Mouse (Mus musculus) spleen, postnatal 14 days (tissue): ENCODE data around the gene Nxph4.

Experiments
- DNase-seq, 2 experiments: peaks; one replicate each; pipeline ENCODE4 v3.0.0; 2021 to 2022; ENCODE audit warnings: low spot score in 2 of 2

Nxph4 gene

DNA sequence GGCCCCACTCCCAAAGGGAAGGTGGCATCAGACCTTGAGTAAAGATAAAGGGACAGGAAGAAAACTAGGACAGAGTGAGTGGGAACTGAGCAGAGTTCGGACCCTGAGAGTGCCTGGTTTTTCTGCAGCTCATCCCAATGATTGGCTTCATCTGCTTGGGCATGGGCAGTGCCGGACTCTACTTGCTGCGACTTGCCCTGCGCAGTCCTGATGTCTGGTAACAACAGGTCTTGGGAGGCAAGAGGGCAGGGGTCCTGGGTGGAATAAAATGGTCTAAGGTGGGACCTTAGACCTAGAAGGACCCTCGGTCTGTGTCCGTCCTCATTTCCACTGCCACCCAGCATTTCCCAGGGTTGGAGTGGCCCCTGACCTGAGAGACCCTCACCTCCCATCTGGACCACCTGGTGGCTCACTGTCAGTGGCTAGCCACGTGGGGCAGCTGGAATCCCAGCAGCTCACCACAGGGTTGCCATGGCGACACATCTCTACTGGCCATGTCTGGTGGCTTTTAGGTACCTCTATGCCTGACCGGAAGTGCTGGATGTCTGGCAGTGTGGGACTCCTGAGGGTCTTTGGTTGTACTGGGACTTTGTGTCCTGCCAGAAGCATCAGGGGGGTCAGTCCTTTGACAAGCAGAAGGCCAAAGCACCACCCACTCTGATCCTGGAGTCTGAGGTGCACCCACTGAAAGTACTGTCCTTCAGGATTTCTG, 18.9 kb downstream of the Nxph4 start:
- DNase-seq = no peak

DNA sequence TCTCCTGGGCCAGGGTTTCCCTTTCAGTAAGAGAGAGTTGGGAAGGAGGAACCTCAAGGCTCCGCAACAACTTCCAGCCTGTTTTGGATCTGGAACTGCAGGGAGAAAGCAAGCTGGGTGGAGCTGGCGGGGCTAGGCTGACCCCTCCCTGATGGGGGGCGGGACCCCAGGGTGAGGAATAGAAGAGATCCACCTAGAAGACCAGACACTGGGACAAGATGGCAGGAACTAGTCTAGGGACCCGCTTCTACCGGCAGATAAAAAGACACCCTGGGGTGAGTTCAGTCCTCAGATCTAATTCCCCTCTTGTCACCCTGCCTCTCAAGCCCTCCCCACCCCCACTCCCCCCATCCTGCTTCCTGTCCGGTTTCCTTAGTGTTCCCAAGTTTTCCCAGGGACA, 19.6 kb downstream of the Nxph4 start, which contains the start of gene Ndufa4l2:
Gene Ndufa4l2 (plus strand): TSS at position 204 of the 400 bp plus-strand sequence.
- DNase-seq = no peak

DNA sequence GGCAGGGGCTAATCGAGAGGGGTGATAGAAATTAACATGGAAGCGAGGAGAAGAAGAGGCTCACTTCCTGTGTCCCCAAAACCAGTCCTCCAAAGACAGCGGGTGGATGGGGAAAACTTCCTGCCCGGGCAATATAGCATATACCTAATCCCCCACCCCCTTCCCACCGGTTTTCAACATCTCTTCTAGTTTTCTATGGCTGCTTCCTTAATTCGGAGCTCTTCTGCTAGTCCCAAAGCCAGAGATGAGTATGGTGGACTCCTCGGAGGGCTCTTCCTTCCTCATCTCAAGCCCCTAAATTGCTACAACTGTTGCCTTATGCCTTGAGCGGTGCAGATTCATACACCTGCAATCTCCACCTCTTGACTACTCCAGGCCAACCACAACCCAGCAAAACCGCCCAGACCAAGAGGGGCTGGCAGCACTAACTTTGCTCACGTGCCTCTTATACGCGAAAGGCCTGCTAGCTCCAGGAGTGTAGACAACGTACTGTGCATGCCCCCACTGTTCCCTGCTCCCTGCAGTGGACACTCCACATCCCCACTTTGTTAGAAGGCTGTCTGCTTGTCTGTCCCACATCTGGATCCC, 20.2 kb downstream of the Nxph4 start:
- DNase-seq = no peak

DNA sequence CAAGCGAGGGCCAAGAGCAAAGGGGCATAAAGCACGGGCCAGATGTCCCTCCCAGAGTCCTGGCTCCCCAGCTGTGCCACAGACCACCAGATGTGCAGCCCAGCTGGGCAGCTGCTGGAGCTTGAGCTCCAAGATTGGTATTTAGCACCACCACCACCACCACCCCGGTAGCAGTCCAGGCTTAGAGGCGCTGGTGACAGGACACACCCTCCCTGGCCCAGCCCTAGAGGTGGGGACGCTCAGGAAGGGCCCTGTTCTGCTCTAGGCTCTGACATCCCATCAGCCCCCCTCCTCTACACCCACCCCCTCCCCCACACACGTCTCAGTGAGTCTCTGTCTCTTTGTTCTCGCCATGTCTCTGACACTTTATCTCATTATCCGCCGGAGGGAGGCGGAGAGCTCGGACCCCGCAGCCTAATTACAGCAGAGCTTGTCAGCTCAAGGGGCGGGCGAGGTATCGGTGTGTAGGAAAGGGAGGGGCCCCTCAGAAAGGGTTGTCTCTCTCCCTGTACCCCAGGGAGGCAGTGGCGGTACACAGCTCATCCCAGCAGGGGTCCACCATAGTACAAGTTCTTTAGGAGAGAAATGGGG, 20.8 kb downstream of the Nxph4 start:
- DNase-seq = no peak

DNA sequence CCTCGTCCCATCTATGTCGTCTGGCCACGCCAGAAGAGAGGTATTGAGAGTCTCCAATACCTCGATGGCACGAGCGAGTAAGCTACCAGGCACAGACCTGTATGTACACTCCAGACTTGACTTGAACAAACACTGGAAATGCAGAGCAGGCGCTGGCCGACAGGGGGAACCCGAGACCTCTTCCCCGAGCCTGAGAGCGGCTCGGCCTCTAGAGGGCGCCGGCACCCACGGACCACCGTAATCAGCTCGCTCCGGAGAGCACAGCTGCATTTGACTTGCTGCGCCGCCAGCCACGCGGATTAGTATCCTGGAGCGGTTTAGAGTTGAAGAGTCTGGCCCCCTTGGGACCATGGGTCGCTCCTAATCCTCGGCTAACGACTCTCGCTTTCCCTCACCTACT, 21.5 kb downstream of the Nxph4 start:
- peak; percentile 86 to 91 for DNase-seq

DNA sequence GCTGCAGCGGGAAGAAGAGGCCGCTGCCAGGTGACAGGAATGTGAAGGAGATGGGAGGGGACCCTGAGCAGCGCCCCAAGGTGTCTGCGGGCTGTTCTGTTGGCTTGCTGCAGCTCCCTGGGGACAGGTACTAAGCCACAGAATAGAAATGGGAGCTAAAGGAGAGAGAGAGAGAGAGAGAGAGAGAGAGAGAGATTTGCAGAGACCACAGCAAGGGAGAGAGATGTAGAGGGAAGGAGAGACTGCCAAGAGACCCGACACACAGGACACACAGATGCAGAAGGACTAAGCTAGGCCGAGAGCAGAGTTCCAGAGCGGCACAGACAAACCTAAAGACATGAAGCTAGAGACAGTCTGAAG, 22.1 kb downstream of the Nxph4 start:
- no peak for DNase-seq

DNA sequence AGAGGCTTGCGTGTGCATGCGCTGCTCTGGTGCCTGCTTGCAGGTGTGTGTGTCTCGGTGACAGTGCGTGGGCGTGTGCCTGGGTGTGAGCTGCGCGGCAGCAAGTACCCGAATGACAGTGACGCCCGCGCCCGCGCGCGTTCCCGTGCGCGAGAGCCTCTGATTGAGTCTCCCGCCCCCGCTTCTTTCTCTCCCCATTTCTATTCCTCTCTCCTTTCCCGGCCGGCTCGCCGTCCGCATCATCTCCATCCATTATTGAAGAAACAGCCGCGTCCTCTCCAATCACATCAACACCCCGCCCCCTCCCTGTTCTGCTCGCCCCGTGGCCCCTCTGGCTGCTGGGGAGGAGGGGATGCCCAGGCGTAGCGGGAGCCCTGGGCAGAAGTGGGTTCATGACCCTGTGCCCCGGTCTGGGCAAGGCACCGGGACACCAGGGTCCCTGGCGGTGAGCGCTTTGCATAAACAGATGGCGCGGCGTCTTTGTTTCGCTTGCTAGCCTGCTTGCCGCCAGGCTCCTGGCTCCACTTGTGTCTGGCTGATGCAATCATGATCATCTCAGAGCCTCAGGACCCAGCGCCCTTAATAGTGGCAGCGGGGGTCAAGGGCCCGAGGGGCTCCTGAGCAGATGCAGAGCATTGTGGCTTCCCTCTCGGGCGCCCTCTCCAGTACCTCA, 22.6 kb downstream of the Nxph4 start:
- DNase-seq = no peak

DNA sequence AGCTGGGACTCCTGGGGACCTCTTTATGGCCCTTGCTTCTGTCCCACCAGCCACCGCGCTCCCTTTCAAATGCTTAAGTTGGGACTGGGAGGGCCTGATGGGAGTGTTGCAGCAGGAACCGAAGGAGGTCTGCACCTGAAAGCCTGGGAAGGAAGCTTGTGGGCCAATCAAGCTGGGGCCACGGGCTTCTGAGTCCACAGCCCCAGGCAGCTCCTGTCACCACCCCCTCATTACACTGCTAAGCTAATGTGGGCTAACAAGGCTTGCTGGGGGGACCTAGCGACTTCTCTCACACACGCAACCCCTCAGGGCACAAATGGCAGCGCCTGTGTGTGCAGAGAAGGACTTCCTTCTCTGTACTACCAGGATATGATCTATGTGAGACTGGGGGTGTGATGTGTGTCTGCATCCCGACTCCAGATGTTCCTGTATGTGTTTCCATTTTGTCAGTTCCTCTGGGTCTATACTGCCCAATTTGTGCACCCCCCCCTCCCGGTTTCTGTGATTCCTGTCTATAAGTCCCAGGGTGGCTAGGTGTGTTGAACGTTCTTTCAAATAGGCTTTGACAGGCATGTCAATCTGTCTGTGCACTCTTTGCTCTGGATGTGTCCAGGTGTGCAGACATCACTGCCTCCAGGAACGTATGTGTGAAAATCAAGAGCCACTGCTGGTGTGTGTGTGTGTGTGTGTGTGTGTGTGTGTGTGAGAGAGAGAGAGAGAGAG, 23.3 kb downstream of the Nxph4 start:
- no peak for DNase-seq

DNA sequence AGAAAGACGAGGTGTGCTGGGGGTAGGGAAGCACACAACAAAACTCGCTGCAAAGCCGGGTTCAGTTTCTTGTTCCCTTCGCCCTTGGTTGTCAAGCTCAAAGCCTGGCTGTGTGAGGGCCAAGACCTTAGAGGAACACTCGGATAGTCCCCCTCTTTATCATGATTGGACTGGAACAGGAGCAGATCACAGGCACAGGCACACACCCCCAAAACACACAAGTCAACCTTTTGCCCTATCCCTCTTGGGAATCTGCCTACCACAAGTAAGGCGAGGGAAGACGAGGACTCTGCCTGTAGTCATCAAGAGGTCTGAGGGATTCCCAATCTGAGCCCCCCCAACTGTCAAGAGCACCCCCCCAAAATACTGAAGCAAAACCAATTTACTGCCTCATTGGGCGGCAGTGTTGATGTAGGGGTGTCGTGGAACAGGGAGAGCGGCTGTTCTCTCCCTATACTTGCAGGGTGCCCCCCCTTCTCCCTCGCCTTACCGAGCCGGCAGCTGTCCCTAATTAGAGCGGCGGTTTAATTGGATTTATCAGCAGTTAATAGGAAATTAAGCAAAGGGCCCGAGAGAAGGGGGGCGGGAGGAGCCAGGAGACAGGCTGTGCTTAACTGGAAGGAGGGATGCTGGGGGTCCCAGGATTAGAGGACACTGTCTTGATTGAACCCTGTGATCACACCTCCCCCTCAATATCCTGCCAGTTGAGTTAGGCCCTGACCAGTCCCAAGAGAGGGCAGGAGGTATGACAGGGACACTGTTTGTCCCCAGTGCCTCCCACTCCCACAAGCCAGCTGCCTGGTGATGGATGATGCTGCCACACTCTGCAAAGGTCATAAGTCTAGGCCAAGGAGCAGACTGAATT, 24.3 kb downstream of the Nxph4 start:
- no peak for DNase-seq

DNA sequence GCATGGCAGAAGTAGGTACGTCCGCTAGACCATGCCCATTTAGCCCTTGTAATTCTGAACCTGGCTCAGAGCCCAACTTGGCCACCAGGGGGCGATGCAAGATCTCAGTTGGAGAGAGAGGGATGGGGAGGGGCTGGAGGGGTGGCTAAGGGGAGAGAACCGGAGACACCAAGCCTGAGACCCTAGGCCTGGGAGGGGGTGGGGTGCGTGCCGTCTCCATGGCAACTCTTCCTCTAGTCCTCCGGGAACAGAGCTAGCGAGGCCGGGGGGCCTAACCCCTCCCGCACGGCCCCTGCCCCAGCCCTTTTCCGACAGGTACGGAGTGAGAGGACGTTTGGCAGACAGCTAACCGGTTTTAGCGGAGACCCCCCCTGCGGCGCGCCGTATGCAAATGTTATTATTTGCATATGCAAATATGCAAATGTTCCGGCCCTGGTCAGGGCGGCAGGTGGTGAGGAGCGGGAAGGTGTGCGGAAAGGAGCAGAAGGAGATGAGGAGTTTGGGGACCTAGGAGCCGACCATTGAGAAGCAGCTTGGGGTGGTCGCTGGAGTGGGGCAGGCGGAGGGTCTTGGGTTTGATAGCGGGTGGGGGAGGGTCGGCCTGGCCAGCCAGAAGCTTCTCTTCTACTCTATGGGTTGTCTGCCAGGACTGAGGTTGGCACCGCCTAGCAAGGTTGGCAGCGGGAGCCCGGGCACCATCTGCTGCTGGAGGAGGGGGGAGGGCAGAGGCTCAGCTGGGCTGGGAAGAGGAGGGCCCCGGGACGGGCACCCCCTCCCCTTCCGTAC, 25.1 kb downstream of the Nxph4 start:
- peak; percentile 72 to 84 for DNase-seq

DNA sequence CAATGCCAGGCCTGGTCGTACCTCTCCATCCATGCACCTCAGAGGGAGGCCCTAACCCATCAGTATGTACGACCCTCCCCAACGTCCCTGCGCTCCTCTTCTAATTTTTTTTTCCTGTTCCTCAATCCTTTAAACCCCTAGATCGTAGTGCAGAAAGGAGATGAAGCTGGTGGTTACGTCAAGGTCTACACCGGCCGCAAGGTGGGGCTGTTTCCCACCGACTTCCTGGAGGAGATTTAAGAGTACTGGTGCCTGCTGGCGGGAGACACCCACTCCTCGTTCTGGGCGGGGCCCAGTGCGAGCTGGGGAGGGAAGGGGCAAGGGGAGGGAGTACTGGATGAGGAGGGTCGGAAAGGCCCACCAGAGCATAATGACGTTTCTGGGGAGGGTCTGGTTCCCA, 26.1 kb downstream of the Nxph4 start:
- DNase-seq = peak; percentile 51 to 72

DNA sequence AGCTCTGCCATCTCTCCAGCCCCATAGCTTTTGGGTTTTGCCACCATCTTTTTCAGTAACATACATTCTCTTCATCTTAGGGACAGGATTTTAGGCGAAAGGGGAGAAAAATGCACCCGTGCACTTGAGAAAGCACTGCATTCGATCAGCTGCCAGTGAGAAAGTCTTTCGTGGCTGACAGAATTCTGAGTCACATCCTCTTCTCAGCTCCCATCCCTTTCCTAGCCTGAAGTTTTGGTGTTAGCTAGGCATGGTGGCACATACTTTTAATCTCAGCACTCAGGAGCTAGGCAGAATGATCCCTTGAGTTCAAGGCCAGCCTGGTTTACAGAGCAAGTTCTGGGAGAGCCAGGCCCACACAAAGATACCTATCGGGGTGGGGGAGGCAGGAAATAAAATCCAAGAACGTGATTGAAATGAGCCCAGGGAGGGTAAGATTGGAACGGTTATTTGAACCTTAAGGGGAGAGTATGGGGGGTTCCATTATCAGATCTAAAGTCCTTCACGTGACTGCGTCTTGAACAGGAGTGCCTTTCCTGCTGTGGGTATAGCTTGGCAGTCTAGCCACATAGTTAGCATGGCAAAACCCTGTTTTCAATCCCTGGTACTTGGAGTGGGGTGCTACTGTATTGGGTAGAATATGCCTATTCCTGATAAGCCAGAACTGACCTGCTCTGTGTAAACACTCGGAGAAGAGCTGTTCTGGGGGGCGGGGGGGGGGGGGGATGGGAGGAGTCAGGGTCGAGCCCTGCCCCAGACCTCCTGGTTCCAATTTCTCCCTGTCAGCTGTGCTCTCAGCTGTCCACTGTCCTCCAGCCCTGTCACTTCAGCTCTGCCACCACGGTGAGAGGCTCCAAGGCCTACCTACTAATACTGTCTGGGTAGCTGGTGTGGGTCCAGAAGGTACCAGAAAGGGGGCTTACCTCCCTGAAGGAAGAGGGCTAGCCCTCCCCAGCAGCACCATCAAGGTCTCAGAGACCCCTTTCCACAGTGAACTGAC, 33.2 kb downstream of the Nxph4 start, which contains the start of gene Stac3:
Gene Stac3 (plus strand): TSS at position 793 of the 1,000 bp plus-strand sequence.
- no peak for DNase-seq

DNA sequence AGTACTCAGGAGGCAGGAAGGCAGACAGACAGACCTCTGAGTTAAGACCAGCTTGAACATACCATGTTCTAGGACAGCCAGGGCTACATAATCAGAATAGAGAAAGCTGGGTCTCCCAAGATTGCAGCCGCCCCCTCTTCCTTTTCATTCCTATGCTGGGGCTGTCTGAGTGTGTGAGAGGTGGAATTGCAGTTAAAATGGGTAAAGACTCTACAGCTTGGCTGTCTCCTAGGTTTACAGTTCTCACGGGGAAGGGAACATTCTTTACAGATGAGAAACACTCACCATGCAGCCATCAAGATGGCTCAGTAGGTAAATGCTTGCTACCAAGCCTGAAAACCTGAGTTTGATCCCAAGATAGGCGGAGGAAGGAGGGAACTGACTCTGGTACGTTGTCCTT, 34.3 kb downstream of the Nxph4 start:
- no peak for DNase-seq

DNA sequence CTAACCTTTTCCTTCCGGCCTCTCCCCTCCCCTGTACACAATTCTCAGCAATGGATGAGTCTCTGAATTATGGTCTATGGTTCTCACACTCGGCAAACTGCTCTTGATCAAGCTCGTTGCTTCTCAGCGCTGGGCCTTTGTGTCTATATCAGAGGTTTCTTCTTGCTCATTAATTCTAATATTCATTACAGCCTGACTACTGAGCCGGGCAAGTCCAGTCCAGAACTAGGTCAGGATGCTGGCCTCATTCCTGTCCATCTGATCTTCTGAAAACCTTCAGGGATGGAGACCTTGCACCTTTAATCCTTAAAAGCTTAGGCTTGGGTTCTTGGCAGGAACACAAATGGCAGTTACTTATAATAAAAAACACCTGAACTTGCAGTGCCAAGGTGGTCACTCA, 34.8 kb downstream of the Nxph4 start:
- no peak for DNase-seq

DNA sequence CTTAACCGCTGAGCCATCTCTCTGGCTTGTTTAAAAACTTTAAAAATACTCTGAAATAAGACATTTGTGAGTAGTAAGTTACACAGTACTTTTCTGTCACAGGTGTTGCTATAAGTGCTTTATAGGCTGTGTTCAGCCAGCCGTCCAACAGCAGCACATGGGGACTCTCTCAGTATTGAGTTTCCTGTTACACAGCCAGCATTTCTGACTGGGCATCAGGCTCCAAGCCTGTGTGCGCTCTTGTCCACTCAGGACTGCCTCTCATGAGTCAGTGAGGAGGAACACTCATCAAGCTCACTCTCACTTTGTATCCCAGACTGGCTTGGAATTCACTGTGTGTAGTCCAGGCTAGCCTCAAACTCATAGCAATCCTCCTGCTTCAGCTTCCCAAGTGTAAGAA, 38.2 kb downstream of the Nxph4 start:
- no peak for DNase-seq

DNA sequence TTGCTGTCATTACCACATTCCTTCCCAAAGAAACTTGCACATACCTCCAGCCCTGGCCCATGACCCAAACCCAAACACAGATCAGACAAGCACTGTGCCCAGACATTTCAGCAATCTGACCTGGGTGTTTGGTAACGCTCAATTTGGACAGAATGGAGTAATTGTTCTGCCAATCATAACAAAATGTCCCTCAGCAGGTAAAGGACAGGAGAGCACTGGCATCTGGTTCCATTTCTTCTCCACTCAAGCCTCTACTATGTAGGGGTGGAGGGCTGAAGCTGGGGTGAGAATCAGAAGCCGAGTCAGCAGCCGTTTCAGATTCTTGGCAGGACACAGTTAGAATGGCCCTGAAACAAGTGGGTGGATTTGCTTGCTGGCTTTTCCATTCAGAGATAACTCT, 42.2 kb downstream of the Nxph4 start:
- DNase-seq = no peak

DNA sequence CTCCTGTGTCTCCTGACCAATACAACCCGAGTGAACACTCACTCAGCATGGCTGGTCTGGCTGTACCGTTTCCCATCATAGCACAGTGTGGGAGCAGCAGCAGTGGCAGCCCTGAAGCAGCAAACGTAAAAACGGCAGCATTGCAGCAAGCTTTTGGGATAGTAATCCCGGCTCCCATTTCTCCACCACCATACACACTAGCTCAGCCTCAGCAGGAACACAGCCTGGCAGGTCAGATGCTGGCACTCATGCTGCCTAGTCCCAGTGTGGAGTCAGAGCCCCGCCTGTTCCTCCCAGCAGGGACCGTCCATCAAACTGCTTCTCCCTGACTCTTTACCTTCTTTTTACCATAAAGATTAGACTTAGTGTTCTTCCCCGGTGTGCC, 43.2 kb downstream of the Nxph4 start:
- DNase-seq = no peak

DNA sequence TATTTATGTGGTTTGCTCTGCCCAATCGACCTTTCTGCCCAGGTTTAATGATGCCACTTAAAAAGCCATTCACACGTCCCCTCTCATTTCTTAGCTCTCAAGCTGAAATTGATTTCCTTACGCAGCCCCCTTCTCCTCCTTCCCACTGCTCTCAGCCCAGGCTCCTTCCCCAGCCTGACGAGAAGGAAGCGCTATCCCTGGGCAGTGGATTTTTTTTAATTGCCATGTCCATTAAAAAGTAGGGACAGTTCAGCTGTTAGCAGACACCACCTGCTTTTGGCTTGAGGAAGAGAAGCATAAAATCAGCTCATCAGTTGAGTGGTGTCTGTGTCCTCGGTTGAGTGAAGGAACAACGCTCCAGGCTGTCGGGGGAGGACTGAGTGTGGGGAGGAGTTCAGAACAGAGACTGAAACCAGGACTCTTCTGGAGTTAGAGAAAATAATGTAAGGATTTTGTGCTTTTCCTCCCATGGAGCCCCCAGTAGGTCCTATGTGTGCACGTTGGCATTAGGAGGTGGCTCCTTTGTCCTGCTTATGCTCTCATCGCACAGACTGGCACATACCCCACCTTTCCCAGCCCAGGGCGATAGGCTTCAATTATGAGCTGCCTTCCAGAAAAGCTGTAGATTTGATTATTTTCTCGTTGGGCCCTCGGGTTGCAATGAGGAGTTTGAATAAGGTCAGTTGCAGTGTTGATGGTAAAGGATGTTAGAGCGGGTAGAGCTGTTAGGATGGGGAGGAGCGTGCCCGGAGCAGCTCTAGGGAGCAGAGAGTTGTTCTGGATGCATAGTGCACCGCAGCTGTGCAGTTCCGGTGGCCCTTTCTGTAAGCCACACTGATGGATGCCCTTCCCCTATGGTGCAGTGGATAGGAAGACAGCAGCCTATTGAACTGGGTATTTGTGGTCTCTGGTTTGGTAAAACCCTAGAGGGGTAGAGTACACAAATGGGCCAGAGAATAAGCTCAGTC, 43.9 kb downstream of the Nxph4 start:
- DNase-seq = no peak
